Mouse (Mus musculus) liver, adult 2 months (tissue): ENCODE measurements around the gene Man2a2. TPM values are rescaled to one million over a fixed set of nuclear protein-coding genes. Genes with fewer than 3 reads are reported as not detected.

Experiments
- DNase-seq: peaks from one replicate; pipeline ENCODE4 v3.0.0-alpha.2; 2011; ENCODE audit warnings: low read depth, low spot score; ENCODE audit errors: extremely low read depth
- H3K27ac ChIP-seq: fragments of 200-500 bp; replicated peaks from 2 replicates; pipeline ENCODE4 v1.5.1; 2012; ENCODE audit warnings: low read depth, mild to moderate bottlenecking, control low read depth, inconsistent platforms, low read length; ENCODE audit not compliant: insufficient read depth
- H3K27me3 ChIP-seq: fragments of 200-500 bp; 2 replicates; pipeline ENCODE4 v1.6.1; 2012; ENCODE audit warnings: mild to moderate bottlenecking, moderate library complexity, low read length, inconsistent platforms; ENCODE audit not compliant: control insufficient read depth, insufficient read depth
- H3K36me3 ChIP-seq: fragments of 200-500 bp; 2 replicates; pipeline ENCODE4 v1.6.1; 2012; ENCODE audit warnings: low read length, inconsistent platforms; ENCODE audit not compliant: control insufficient read depth, insufficient read depth
- H3K4me1 ChIP-seq: fragments of 200-500 bp; 2 replicates; pipeline ENCODE4 v1.6.1; 2011; ENCODE audit warnings: low read length; ENCODE audit not compliant: control insufficient read depth, insufficient read depth
- H3K4me3 ChIP-seq: fragments of 200-500 bp; 2 replicates; pipeline ENCODE4 v1.5.1; 2011; ENCODE audit warnings: low read depth, mild to moderate bottlenecking, control low read depth, low read length, moderate library complexity; ENCODE audit not compliant: insufficient read depth
- H3K79me2 ChIP-seq: fragments of 200-500 bp; 2 replicates; pipeline ENCODE4 v1.6.1; 2012; ENCODE audit warnings: inconsistent platforms, mild to moderate bottlenecking, low read length, moderate library complexity; ENCODE audit not compliant: control insufficient read depth, insufficient read depth
- H3K9ac ChIP-seq: fragments of 200-500 bp; 2 replicates; pipeline ENCODE4 v1.6.1; 2012; ENCODE audit warnings: low read depth, mild to moderate bottlenecking, control low read depth, inconsistent platforms, low read length
- CTCF ChIP-seq: fragments of 200-500 bp; IDR thresholded peaks from 2 replicates; pipeline ENCODE4 v1.5.1; 2011; ENCODE audit warnings: low read depth, low read length, control low read depth
- POLR2A ChIP-seq: fragments of 200-500 bp; IDR thresholded peaks from 2 replicates; pipeline ENCODE4 v1.6.1; 2011; ENCODE audit warnings: low read length, control low read depth; ENCODE audit not compliant: insufficient read depth; ENCODE audit errors: extremely low read depth
- whole genome bisulfite sequencing: fragments of 180-500 bp; shearing (Covaris S2); methylation state at CpG from one replicate; pipeline ENCODE4 v1.1.7; 2018; 5-methylcytosine and 5-hydroxymethylcytosine counted together
- polyA plus RNA-seq: library from polyadenylated mRNA; depleted of rRNA; stranded (reverse); fragments of >200 nt; gene quantifications from 2 replicates; pipeline ENCODE4 v1.2.3, GENCODE M21; 2012
- total RNA-seq: library from RNA; depleted of rRNA; stranded (reverse); fragments of >200 nt; gene quantifications from 2 replicates; pipeline ENCODE4 v1.2.3, GENCODE M21; 2014

The Man2a2 gene
- total and polyA plus RNA-seq, 2 experiments, result 9.3 to 45.6 TPM

DNA sequence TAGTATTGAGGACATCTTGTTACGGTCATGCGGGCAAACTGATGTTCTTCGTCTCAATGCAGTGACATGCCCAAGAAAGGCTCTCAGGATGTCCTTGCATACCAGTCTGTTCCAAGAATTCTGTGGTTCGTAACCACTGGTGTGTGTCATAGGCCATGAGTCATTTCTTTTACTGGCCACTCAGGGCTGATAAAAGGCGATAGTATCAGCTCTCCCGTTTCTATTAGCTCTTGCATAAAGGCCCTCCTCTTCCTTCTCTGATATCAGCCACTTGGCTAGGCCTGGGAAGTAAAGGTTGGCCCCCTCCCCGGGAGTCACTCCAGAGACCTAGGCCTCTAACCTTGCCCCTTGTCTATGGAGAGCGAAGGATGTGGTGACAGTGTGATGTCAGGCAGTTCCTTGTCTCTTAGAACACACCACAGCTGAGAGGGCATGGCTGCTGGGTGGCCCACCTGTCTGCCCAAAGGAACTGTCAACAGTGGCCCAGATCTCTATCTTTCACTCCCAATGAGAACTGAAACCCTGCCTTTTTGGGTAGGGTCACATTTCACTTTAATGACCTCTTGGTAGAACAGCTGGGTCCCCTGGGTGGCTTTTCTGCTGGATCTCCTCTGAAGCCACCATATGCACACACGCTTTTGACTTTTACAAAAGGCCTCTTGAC, 4.3 kb upstream of the Man2a2 start:
- TF ChIP-seq POLR2A (no peak), CTCF (no peak)
- WGBS, result 77% methylated on average over 9 of the region's 9 CpGs
- Histone ChIP-seq H3K79me2 (no peaks in the 10 kb centered on the region), H3K36me3 (no peaks in the 10 kb centered on the region; the same call in 1 of the 2 replicates), H3K9ac (no peak overlapping the region), H3K4me3 (no peak overlapping the region), H3K27ac (no peak overlapping the region), H3K4me1 (no peaks in the 10 kb centered on the region; the same call in 1 of the 2 replicates), H3K27me3 (no peaks in the 10 kb centered on the region)
- DNase-seq, result no peak

DNA sequence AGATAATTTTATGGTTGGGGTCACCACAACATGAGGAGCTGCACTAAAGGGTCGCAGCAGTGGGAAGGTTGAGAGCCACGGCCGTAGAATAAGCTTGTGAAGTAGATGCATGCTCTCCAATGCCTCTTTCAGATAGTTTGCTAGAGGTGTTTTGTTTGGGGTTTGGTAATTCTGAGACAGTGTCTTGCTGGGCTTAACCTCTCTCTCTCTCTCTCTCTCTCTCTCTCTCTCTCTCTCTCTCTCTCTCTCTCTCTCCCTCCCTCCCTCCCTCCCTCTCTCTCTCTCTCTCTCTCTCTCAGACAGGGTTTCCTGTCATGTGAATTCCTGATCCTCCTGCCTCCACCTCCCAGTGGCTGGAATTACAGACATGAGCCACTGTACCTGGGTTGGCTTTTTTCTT, 3.6 kb upstream of the Man2a2 start:
- Histone ChIP-seq H3K36me3 (no peaks in the 10 kb centered on the region; the same call in 1 of the 2 replicates), H3K79me2 (no peaks in the 10 kb centered on the region), H3K4me1 (peaks cover 5% of the 10 kb centered on the region), H3K27ac (no peak overlapping the region), H3K4me3 (no peak overlapping the region), H3K27me3 (no peaks in the 10 kb centered on the region), H3K9ac (no peak overlapping the region)
- TF ChIP-seq POLR2A (no peak), CTCF (no peak)
- DNase-seq, result no peak
- 97% methylated on average over 3 of the region's 3 CpGs for WGBS

DNA sequence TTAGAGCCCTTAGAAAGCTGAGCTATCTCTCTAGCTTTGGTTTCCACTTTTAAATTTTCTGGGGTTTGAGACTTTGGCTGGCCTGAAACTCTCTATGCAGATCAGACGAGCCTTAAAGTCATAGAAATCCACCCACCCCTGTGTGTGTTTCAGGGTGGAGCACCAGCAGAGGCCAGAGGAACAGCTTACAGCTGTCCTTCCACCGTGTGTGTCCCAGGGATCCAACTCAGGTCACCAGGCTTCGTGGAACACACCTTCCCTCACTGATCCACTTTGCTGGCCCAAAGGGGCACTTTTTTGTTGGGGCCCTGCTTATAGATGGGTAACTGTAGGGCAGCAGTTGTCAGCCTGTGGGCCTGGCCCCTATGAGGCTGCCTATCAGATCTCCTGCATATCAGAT, 3.1 kb upstream of the Man2a2 start:
- no peak overlapping the region for H3K4me3 ChIP-seq
- H3K27ac ChIP-seq, result no peak overlapping the region
- no peaks in the 10 kb centered on the region for H3K79me2 ChIP-seq
- DNase-seq, result no peak
- no peaks in the 10 kb centered on the region; the same call in 1 of the 2 replicates for H3K36me3 ChIP-seq
- no peak overlapping the region for H3K9ac ChIP-seq
- TF ChIP-seq POLR2A (no peak), CTCF (no peak)
- peaks cover 6% of the 10 kb centered on the region for H3K4me1 ChIP-seq
- WGBS, result 72% methylated on average over 3 of the region's 3 CpGs
- no peaks in the 10 kb centered on the region for H3K27me3 ChIP-seq

DNA sequence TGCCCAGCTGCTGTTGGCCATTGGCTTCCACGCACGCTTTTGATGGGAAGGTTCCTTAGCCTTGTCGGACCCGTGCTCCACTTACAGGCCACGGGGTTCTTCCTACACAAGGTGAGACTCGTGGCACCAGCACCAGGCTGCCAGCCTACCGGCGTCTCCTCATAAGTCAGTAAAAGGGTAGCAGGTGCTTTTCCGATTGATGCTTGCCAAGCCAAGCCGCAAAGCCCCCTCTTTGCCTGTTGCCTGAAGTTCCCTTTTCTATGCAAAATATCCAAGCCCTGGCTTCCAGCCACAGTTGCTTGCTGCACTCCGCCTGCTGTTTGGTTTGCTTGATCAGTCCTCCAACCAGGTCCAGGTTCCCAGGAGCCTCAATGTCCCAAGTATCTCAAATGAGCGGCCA, 2.7 kb upstream of the Man2a2 start:
- DNase-seq, result no peak
- H3K79me2 ChIP-seq, result no peaks in the 10 kb centered on the region
- no peaks in the 10 kb centered on the region for H3K27me3 ChIP-seq
- TF ChIP-seq CTCF (no peak), POLR2A (no peak)
- peaks cover 6% of the 10 kb centered on the region for H3K4me1 ChIP-seq
- 92% methylated on average over 12 of the region's 12 CpGs for WGBS
- H3K27ac ChIP-seq, result no peak overlapping the region
- no peak overlapping the region for H3K4me3 ChIP-seq
- H3K36me3 ChIP-seq, result no peaks in the 10 kb centered on the region; the same call in 1 of the 2 replicates
- no peak overlapping the region for H3K9ac ChIP-seq

DNA sequence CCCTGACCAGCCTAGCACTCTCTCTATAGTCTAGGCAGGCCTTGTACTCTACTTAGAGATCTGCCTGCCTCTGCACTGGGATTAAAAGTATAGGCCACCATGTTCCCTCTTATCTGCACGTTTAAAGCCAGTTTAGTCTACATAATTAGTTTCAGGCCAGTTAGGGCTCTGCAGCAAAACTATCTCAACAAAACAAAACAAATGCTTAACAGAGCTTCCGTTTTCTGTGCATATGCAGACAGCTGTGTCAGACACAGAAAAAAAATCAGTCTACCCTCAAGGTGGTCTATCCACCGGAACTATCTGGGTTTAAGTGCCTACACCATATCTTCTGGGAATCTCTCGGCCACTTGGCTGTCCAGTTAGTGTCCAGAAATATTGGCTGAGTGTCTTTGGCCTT, 2.2 kb upstream of the Man2a2 start:
- H3K4me3 ChIP-seq, result no peak overlapping the region
- no peaks in the 10 kb centered on the region for H3K79me2 ChIP-seq
- no peaks in the 10 kb centered on the region for H3K36me3 ChIP-seq
- no peak overlapping the region for H3K9ac ChIP-seq
- TF ChIP-seq CTCF, result no peak
- TF ChIP-seq POLR2A, result no peak
- H3K4me1 ChIP-seq, result peaks cover 6% of the 10 kb centered on the region
- WGBS, result 81% methylated on average over 4 of the region's 4 CpGs
- no peak for DNase-seq
- no peaks in the 10 kb centered on the region for H3K27me3 ChIP-seq
- H3K27ac ChIP-seq, result no peak overlapping the region

DNA sequence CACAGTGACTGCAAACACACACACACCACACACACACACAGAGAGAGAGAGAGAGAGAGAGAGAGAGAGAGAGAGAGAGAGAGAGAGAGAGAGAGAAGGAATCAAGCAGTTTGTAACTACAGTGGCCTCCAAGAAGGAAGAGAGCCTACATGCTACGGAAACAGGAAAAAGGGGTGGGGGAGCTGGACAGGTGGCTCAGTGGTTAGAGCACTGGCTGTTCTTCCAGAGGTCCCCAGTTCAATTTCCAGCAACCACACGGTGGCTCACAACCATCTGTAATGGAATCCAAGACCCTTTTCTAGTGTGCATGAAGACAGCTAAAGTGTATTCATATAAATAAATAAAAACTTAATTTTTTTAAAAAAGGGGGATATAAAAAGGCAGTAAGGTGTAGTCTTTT, 1.5 kb upstream of the Man2a2 start:
- DNase-seq, result no peak
- no peak overlapping the region for H3K4me3 ChIP-seq
- H3K79me2 ChIP-seq, result no peaks in the 10 kb centered on the region
- H3K27me3 ChIP-seq, result no peaks in the 10 kb centered on the region
- TF ChIP-seq POLR2A (no peak), CTCF (no peak)
- no peaks in the 10 kb centered on the region for H3K36me3 ChIP-seq
- H3K9ac ChIP-seq, result no peak overlapping the region
- WGBS, result 63% methylated on average over 2 of the region's 2 CpGs
- peaks cover 6% of the 10 kb centered on the region for H3K4me1 ChIP-seq
- H3K27ac ChIP-seq, result no peak overlapping the region
